Mouse (Mus musculus) megakaryocyte, embryonic 14.5 days (primary cell): ENCODE results near the gene Krtap9-5.

Experiments
- FLI1 ChIP-seq: IDR thresholded peaks from 2 replicates; pipeline ENCODE4 v1.6.1; 2012; ENCODE audit warnings: low read length, inconsistent platforms, mixed read lengths
- GATA1 ChIP-seq: IDR thresholded peaks from 3 replicates; pipeline ENCODE4 v1.6.1; 2012; ENCODE audit warnings: mixed read lengths, low read length, inconsistent platforms, borderline replicate concordance

GRCm38 (mm10) chr11:99994384-99994661 is 46.0 kb downstream of the Krtap9-5 start:
- TF ChIP-seq GATA1 = no peak
- no peak for TF ChIP-seq FLI1
